Mouse (Mus musculus) kidney, embryonic 15.5 days (tissue): ENCODE data around the gene Thap8. TPM values are rescaled to one million over a fixed set of nuclear protein-coding genes. Genes with fewer than 3 reads are reported as not detected.

Experiments used
- ATAC-seq: fragments of 200-750 bp; cut with Nextera tagmentation; replicated peaks from 2 replicates; pipeline ENCODE4 v1.8.0; 2017; ENCODE audit warnings: moderate TSS enrichment; ENCODE audit not compliant: low FRiP score
- H3K27ac ChIP-seq: fragments of 300-500 bp; sonication (generic); 2 replicates; pipeline ENCODE4 v1.5.1; 2015; ENCODE audit warnings: mild to moderate bottlenecking, inconsistent platforms
- H3K27me3 ChIP-seq: fragments of 300-500 bp; sonication (generic); 2 replicates; pipeline ENCODE4 v1.6.1; 2015; ENCODE audit warnings: inconsistent platforms
- H3K36me3 ChIP-seq: fragments of 300-500 bp; sonication (generic); 2 replicates; pipeline ENCODE4 v1.6.1; 2015; ENCODE audit warnings: inconsistent platforms
- H3K4me1 ChIP-seq: fragments of 300-500 bp; sonication (generic); 2 replicates; pipeline ENCODE4 v1.6.1; 2015; ENCODE audit warnings: inconsistent platforms
- H3K4me2 ChIP-seq: fragments of 300-500 bp; sonication (generic); 2 replicates; pipeline ENCODE4 v1.6.1; 2015; ENCODE audit warnings: moderate library complexity, mild to moderate bottlenecking, inconsistent platforms
- H3K4me3 ChIP-seq: fragments of 300-500 bp; sonication (generic); replicated peaks from 2 replicates; pipeline ENCODE4 v1.5.1; 2015; ENCODE audit warnings: mild to moderate bottlenecking, inconsistent platforms
- H3K9ac ChIP-seq: fragments of 300-500 bp; sonication (generic); 2 replicates; pipeline ENCODE4 v1.6.1; 2015; ENCODE audit warnings: mild to moderate bottlenecking, inconsistent platforms
- H3K9me3 ChIP-seq: fragments of 300-500 bp; sonication (generic); replicated peaks from 2 replicates; pipeline ENCODE4 v1.6.1; 2016; ENCODE audit warnings: inconsistent platforms
- WGBS: fragments of 180-500 bp; shearing (Covaris S2); methylation state at CpG from one replicate; pipeline ENCODE4 v1.1.7; 2015; ENCODE audit warnings: mixed read lengths; 5-methylcytosine and 5-hydroxymethylcytosine counted together
- polyA plus RNA-seq: library from polyadenylated mRNA; unstranded; fragments of >200 nt; fragmentation: Nextera tagmentation; extraction: Ambion mirVana; gene quantifications from 2 replicates; pipeline ENCODE4 v1.2.1, GENCODE M21; 2015

Thap8 gene
- polyA plus RNA-seq, 1 experiment from 2014 or later = 0.61 TPM

DNA sequence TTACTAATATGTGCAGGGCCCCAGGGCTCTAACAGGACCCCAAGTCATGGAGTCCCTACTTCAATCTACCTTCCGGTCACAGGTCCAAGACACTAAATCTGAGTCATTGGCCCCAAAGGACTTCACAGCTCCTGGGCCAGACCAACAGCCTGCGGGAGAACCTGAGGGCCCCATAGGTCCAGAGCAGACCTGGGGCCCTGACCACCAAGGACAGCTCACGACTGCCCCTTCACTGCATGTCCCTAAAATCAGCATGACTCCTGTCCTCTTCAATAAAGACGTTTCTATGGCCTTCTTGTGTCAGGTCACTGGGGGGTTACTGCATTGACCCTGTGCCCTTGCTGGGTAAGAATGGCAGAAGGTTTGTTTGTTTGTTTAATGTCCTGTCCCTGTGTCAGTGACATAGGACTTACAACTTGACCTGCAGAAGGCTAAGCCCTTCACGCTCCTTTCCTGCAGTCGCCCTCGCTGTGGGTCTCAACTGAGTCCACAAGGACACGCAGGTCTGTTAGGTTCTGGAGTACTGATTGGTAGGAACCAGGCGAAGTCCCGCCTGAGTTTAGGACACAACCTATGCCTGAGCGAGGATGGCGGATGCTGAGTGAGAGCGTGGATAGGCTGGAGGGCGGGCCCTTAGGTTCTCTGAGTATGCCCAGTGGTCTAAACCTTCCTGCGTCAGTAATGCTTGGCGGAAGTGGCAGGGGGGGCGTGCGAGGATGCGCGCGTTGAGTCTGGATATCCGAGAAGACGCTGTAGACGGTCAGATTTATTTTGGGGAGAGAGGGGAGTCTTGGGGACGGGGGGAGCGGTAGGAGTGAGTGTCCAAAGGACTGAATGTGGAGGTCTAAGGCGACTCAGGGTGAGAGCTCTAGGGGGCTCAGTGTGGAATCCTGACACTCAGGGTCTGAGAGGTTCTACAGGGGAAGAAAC lies 28.4 kb downstream of the Thap8 start, which contains the start of gene Alkbh6:
Gene Alkbh6, plus strand, starts transcription at position 642 of the 930 bp plus-strand sequence.
- Histone ChIP-seq H3K4me3 (peak within 1 kb of the TSS; percentile 60), H3K4me1 (peaks cover 20% of the 10 kb centered on the region), H3K4me2 (peak within 1 kb of the TSS; percentile 75), H3K9me3 (no peaks in the 10 kb centered on the region), H3K36me3 (peaks cover 58% of the 10 kb centered on the region), H3K27ac (peak within 1 kb of the TSS; percentile 74), H3K9ac (peak within 1 kb of the TSS; percentile 61), H3K27me3 (no peaks in the 10 kb centered on the region)
- 3% methylated on average over 27 of the region's 27 CpGs for WGBS
- ATAC-seq = peak; percentile 100

GRCm38 (mm10) chr7:30309395-30310129 lies 29.7 kb downstream of the Thap8 start:
- H3K4me1 ChIP-seq = peaks cover 33% of the 10 kb centered on the region
- no peaks in the 10 kb centered on the region for H3K27me3 ChIP-seq
- H3K9ac ChIP-seq = peak overlapping the region; percentile 61
- ATAC-seq = no peak
- WGBS = 61% methylated on average over 15 of the region's 15 CpGs
- peak overlapping the region; percentile 60 for H3K4me3 ChIP-seq
- H3K9me3 ChIP-seq = no peaks in the 10 kb centered on the region
- H3K4me2 ChIP-seq = peak overlapping the region; percentile 75
- H3K36me3 ChIP-seq = peaks cover 51% of the 10 kb centered on the region
- H3K27ac ChIP-seq = 0 out of 2 replicates have a peak overlapping the region, but pooled peaks have one; percentile 41

- WGBS = 88% methylated on average over 12 of the region's 12 CpGs
- ATAC-seq = no peak
These were observed 30.2 kb downstream of the Thap8 start for GRCm38 (mm10) chr7:30310136-30310535.

GRCm38 (mm10) chr7:30313666-30314320 lies 33.9 kb downstream of the Thap8 start:
- peaks cover 41% of the 10 kb centered on the region for H3K36me3 ChIP-seq
- no peaks in the 10 kb centered on the region for H3K9me3 ChIP-seq
- peaks cover 53% of the 10 kb centered on the region for H3K4me1 ChIP-seq
- WGBS = 40% methylated on average over 27 of the region's 27 CpGs
- H3K4me2 ChIP-seq = peak overlapping the region; percentile 66
- H3K4me3 ChIP-seq = peak overlapping the region; percentile 15
- peak overlapping the region; percentile 8; the same call in 1 of the 2 replicates for H3K9ac ChIP-seq
- H3K27ac ChIP-seq = peak overlapping the region; percentile 56; the same call in 1 of the 2 replicates
- H3K27me3 ChIP-seq = no peaks in the 10 kb centered on the region
- ATAC-seq = no peak

More at GRCm38 (mm10) chr7:30310136-30310535, 30.2 kb downstream of the Thap8 start:
- no peak overlapping the region for H3K9ac ChIP-seq
- peaks cover 50% of the 10 kb centered on the region for H3K36me3 ChIP-seq
- H3K4me1 ChIP-seq = peaks cover 37% of the 10 kb centered on the region
- peak overlapping the region; percentile 75; the same call in 1 of the 2 replicates for H3K4me2 ChIP-seq
- no peak overlapping the region for H3K27ac ChIP-seq
- no peak overlapping the region for H3K4me3 ChIP-seq
- no peaks in the 10 kb centered on the region for H3K27me3 ChIP-seq
- H3K9me3 ChIP-seq = no peaks in the 10 kb centered on the region

- Histone ChIP-seq H3K4me2 (peak within 1 kb of the TSS; percentile 66), H3K27ac (peak within 1 kb of the TSS; percentile 88), H3K9ac (peak within 1 kb of the TSS; percentile 54), H3K9me3 (no peaks in the 10 kb centered on the region), H3K27me3 (no peaks in the 10 kb centered on the region), H3K36me3 (peaks cover 45% of the 10 kb centered on the region), H3K4me3 (peak within 1 kb of the TSS; percentile 54), H3K4me1 (peaks cover 46% of the 10 kb centered on the region)
- WGBS = under 1% methylated on average over 9 of the region's 9 CpGs
- ATAC-seq = peak; percentile 84
These were observed 34.8 kb downstream of the Thap8 start, which contains the start of gene Syne4 for GRCm38 (mm10) chr7:30314721-30315155. Gene Syne4, plus strand, starts transcription at chr7:30314807.

DNA sequence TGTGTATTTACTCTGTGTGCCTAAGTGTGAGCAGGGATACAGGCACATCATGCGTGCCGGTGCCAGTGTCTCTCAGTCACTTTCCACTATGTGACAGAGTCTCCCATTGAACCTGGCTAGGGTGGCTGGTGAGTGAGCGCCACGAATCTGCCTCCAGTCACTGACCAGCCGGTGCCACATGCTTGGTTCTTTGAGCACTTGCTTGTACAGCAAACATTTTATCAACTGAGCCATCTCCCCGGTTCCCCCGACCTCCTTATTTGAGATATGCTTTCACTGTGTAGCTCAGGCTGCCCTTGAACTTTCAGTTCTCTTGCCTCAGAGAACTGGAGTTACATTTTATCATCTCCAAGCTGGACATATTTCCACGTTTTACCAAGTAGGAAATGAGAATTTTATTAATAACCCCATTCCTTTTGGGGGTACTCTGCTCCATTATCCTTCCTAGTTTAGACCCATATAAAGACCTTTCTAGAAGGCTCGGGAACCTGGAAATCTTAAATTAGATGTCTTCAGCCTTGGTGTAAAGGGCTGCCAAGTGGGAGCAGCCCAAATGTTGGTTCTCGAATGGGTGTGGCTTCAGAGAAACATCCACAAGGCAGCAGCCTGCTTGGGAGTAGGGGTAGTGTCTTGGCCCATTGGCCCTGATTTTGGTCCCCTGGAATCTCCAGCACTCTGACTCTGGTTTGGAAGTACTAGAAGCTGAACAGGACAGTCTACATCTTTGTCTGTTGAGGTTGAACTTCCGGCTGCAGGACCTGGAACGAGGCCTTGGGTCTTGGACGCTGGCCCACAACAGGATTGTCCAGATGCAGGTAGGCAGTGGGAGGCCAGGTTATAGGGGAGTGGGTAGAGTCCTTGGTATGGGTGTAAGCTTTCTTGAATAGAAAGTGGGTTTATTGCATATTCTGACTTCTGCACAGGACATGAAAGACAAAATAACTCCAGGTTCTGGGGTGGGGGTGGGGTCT lies 36.0 kb downstream of the Thap8 start:
- Histone ChIP-seq H3K27ac (no peak overlapping the region), H3K27me3 (no peaks in the 10 kb centered on the region), H3K4me2 (peak overlapping the region; percentile 66), H3K36me3 (peaks cover 36% of the 10 kb centered on the region), H3K4me1 (peaks cover 42% of the 10 kb centered on the region), H3K9ac (0 out of 2 replicates have a peak overlapping the region, but pooled peaks have one; percentile 54), H3K9me3 (no peaks in the 10 kb centered on the region), H3K4me3 (peak overlapping the region; percentile 54)
- WGBS = 72% methylated on average over 13 of the region's 13 CpGs
- no peak for ATAC-seq

DNA sequence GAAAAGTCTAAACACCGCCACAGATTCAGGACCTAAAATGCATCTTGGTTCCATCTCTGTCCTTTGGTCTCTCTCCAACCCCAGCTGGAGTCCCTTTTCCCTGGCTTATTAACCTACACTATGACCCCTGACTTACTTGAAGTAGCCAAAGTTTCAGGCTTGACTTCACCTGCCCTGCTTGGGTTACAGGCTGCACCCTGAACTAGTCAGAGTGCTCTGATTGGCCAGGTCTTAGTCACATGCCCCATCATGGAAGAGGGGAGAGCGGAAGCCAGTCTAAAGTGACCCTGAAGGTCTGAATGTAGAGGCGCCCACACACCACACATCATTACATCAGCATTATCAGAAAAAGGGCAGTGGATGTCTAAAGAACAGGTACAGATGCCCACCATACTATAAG lies 38.2 kb downstream of the Thap8 start:
- H3K4me2 ChIP-seq = no peak overlapping the region
- H3K27me3 ChIP-seq = no peaks in the 10 kb centered on the region
- H3K27ac ChIP-seq = 0 out of 2 replicates have a peak overlapping the region, but pooled peaks have one; percentile 20
- H3K9ac ChIP-seq = no peak overlapping the region
- peaks cover 57% of the 10 kb centered on the region for H3K4me1 ChIP-seq
- H3K9me3 ChIP-seq = no peaks in the 10 kb centered on the region
- ATAC-seq = no peak; the same call in 1 of the 2 replicates
- H3K36me3 ChIP-seq = peaks cover 16% of the 10 kb centered on the region; the same call in 1 of the 2 replicates
- H3K4me3 ChIP-seq = no peak overlapping the region
- 74% methylated on average over 3 of the region's 3 CpGs for WGBS

GRCm38 (mm10) chr7:30320946-30321345 lies 41.1 kb downstream of the Thap8 start:
- no peak for ATAC-seq
- peak overlapping the region; percentile 90 for H3K4me3 ChIP-seq
- H3K9ac ChIP-seq = no peak overlapping the region
- WGBS = 77% methylated on average over 2 of the region's 2 CpGs
- peaks cover 15% of the 10 kb centered on the region; the same call in 1 of the 2 replicates for H3K36me3 ChIP-seq
- H3K27me3 ChIP-seq = no peaks in the 10 kb centered on the region
- H3K9me3 ChIP-seq = no peaks in the 10 kb centered on the region; the same call in 1 of the 2 replicates
- H3K27ac ChIP-seq = no peak overlapping the region
- peak overlapping the region; percentile 93 for H3K4me2 ChIP-seq
- H3K4me1 ChIP-seq = peaks cover 33% of the 10 kb centered on the region

DNA sequence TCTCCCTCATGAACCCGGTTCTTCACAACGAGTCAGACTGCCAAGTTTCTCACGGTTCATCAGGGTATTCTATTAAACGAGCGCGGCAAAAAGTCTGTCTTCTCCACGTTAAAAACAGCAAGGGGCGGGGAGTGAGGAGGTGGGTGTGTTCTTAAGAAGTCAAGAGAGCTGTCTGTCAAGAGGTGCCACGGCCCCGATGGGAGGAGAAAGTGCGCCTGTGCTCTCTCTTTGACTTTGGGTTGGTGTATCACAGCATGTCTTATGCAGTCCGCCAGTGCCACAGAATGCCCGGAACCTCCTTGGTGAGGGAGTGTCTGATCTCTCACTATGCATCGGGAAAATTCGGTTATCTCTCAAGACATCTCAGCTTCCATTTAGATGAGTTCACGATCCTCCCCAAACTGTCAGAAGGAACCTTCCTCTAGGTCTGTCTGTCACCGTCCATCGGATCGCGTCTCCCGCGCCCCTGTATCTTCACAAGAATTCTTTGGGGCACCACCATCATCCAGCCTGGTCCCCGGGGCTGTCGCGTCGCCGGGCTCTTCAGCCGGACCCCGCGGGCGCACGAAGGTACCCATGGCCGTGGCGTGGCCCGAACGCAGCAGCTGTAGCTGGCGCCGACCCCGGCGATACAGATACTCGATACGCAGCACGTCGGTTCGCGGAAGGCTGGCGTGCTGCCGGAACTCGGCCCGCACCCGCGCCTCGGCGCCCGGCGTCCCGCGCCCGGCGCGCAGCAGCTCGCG lies 41.8 kb downstream of the Thap8 start, which contains the start of gene E130208F15Rik:
Gene E130208F15Rik, plus strand, starts transcription at position 202 of the 746 bp plus-strand sequence.
- H3K9ac ChIP-seq = peak within 1 kb of the TSS; percentile 91
- H3K4me3 ChIP-seq = peak within 1 kb of the TSS; percentile 90
- under 1% methylated on average over 63 of the region's 63 CpGs for WGBS
- peaks cover 29% of the 10 kb centered on the region for H3K4me1 ChIP-seq
- H3K27ac ChIP-seq = peak within 1 kb of the TSS; percentile 90
- peak within 1 kb of the TSS; percentile 93 for H3K4me2 ChIP-seq
- ATAC-seq = peak; percentile 59
- peaks cover 12% of the 10 kb centered on the region; the same call in 1 of the 2 replicates for H3K36me3 ChIP-seq
- H3K27me3 ChIP-seq = no peaks in the 10 kb centered on the region
- H3K9me3 ChIP-seq = no peaks in the 10 kb centered on the region; the same call in 1 of the 2 replicates

DNA sequence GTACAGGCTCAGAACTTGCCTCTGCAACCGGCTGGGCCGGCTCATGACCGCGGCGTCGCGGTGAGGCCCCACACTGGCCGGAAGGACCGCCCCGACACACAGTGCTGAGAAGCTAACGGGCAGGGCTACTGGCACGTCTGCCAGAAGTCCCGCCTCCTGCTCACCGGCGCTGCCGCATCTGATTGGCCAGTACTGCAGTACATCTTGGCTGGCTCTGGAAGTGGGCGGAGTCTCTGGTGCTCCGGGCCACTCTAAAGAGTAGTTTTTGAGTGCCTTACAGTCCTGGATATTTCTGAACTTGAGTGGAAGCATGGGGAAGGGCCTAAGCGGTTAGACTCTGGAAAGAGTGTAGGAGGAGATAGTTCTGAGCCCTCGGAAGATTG lies 42.4 kb downstream of the Thap8 start:
- Histone ChIP-seq H3K4me3 (peak overlapping the region; percentile 90), H3K27me3 (no peaks in the 10 kb centered on the region), H3K9me3 (no peaks in the 10 kb centered on the region; the same call in 1 of the 2 replicates), H3K27ac (peak overlapping the region; percentile 90), H3K36me3 (peaks cover 9% of the 10 kb centered on the region; the same call in 1 of the 2 replicates), H3K4me2 (peak overlapping the region; percentile 93), H3K4me1 (peaks cover 31% of the 10 kb centered on the region), H3K9ac (peak overlapping the region; percentile 91)
- ATAC-seq = peak; percentile 97
- WGBS = under 1% methylated on average over 20 of the region's 20 CpGs
